Mouse (Mus musculus) testis, adult 2 months (tissue): ENCODE measurements around the gene Ugt1a9. TPM values are rescaled to one million over a fixed set of nuclear protein-coding genes. Genes with fewer than 3 reads are reported as not detected.

Source experiments
- H3K27ac ChIP-seq: fragments of 200-500 bp; 2 replicates; pipeline ENCODE4 v1.5.1; 2012; ENCODE audit warnings: low read depth, low read length; ENCODE audit not compliant: control insufficient read depth, insufficient read depth
- H3K27me3 ChIP-seq: fragments of 200-500 bp; 2 replicates; pipeline ENCODE4 v1.6.1; 2012; ENCODE audit warnings: mild to moderate bottlenecking, low read length, moderate library complexity; ENCODE audit not compliant: control insufficient read depth, insufficient read depth
- H3K36me3 ChIP-seq: fragments of 200-500 bp; 2 replicates; pipeline ENCODE4 v1.6.1; 2012; ENCODE audit warnings: mild to moderate bottlenecking, low read length; ENCODE audit not compliant: control insufficient read depth, insufficient read depth
- H3K4me1 ChIP-seq: fragments of 200-500 bp; 2 replicates; pipeline ENCODE4 v1.6.1; 2012; ENCODE audit warnings: low read length; ENCODE audit not compliant: control insufficient read depth, insufficient read depth
- H3K4me3 ChIP-seq: fragments of 200-500 bp; 2 replicates; pipeline ENCODE4 v1.5.1; 2012; ENCODE audit warnings: low read depth, mild to moderate bottlenecking, low read length, moderate library complexity, mixed read lengths; ENCODE audit not compliant: control insufficient read depth
- CTCF ChIP-seq: fragments of 200-500 bp; IDR thresholded peaks from 2 replicates; pipeline ENCODE4 v1.5.1; 2012; ENCODE audit warnings: low read depth, mild to moderate bottlenecking, inconsistent platforms, low read length, moderate library complexity; ENCODE audit not compliant: control insufficient read depth, insufficient read depth, insufficient replicate concordance
- POLR2A ChIP-seq: fragments of 200-500 bp; IDR thresholded peaks from 2 replicates; pipeline ENCODE4 v1.6.1; 2012; ENCODE audit warnings: low read depth, mild to moderate bottlenecking, inconsistent platforms, low read length, moderate library complexity; ENCODE audit not compliant: control insufficient read depth
- polyA plus RNA-seq: library from polyadenylated mRNA; depleted of rRNA; stranded (reverse); fragments of >200 nt; gene quantifications from 2 replicates; pipeline ENCODE4 v1.2.3, GENCODE M21; 2012

Ugt1a9 gene
- polyA plus RNA-seq, 1 experiment: 0.06 TPM

- H3K36me3 ChIP-seq: peaks cover 17% of the 10 kb centered on the region
- TF ChIP-seq CTCF: no peak
- no peak for TF ChIP-seq POLR2A
- no peaks in the 10 kb centered on the region; the same call in 1 of the 2 replicates for H3K4me1 ChIP-seq
- no peaks in the 10 kb centered on the region for H3K27me3 ChIP-seq
- peak overlapping the region; percentile 19; the same call in 1 of the 2 replicates for H3K4me3 ChIP-seq
- H3K27ac ChIP-seq: no peak overlapping the region
These were observed 190.2 kb downstream of the Ugt1a9 start for GRCm38 (mm10) chr1:88260604-88261377.

GRCm38 (mm10) chr1:88261706-88262105, 191.1 kb downstream of the Ugt1a9 start:
- TF ChIP-seq CTCF (no peak), POLR2A (no peak)
- no peak overlapping the region for H3K27ac ChIP-seq
- no peaks in the 10 kb centered on the region for H3K27me3 ChIP-seq
- H3K4me1 ChIP-seq: no peaks in the 10 kb centered on the region; the same call in 1 of the 2 replicates
- H3K36me3 ChIP-seq: peaks cover 25% of the 10 kb centered on the region
- H3K4me3 ChIP-seq: no peak overlapping the region

GRCm38 (mm10) chr1:88262255-88262654, 191.7 kb downstream of the Ugt1a9 start:
- Histone ChIP-seq H3K36me3 (peaks cover 29% of the 10 kb centered on the region), H3K27me3 (no peaks in the 10 kb centered on the region), H3K27ac (no peak overlapping the region), H3K4me3 (no peak overlapping the region), H3K4me1 (no peaks in the 10 kb centered on the region; the same call in 1 of the 2 replicates)
- TF ChIP-seq POLR2A (no peak), CTCF (no peak)

- H3K27me3 ChIP-seq: no peaks in the 10 kb centered on the region
- peaks cover 34% of the 10 kb centered on the region for H3K36me3 ChIP-seq
- TF ChIP-seq POLR2A (no peak), CTCF (no peak)
- H3K4me3 ChIP-seq: no peak overlapping the region
- H3K4me1 ChIP-seq: no peaks in the 10 kb centered on the region; the same call in 1 of the 2 replicates
- no peak overlapping the region for H3K27ac ChIP-seq
These were observed 192.4 kb downstream of the Ugt1a9 start for GRCm38 (mm10) chr1:88262961-88263360.

- H3K4me3 ChIP-seq: no peak overlapping the region
- no peak overlapping the region for H3K27ac ChIP-seq
- no peaks in the 10 kb centered on the region for H3K27me3 ChIP-seq
- TF ChIP-seq CTCF: no peak
- no peak for TF ChIP-seq POLR2A
- H3K4me1 ChIP-seq: no peaks in the 10 kb centered on the region; the same call in 1 of the 2 replicates
- H3K36me3 ChIP-seq: peaks cover 42% of the 10 kb centered on the region
These were observed 193.2 kb downstream of the Ugt1a9 start for GRCm38 (mm10) chr1:88263778-88264177.

GRCm38 (mm10) chr1:88264237-88264868, 193.8 kb downstream of the Ugt1a9 start:
- H3K4me3 ChIP-seq: no peak overlapping the region
- H3K4me1 ChIP-seq: no peaks in the 10 kb centered on the region; the same call in 1 of the 2 replicates
- no peak for TF ChIP-seq CTCF
- TF ChIP-seq POLR2A: no peak
- H3K36me3 ChIP-seq: peaks cover 46% of the 10 kb centered on the region
- no peaks in the 10 kb centered on the region for H3K27me3 ChIP-seq
- no peak overlapping the region for H3K27ac ChIP-seq

GRCm38 (mm10) chr1:88264869-88265240, 194.3 kb downstream of the Ugt1a9 start:
- no peaks in the 10 kb centered on the region; the same call in 1 of the 2 replicates for H3K4me1 ChIP-seq
- no peak overlapping the region for H3K4me3 ChIP-seq
- TF ChIP-seq CTCF (no peak), POLR2A (no peak)
- no peak overlapping the region for H3K27ac ChIP-seq
- no peaks in the 10 kb centered on the region for H3K27me3 ChIP-seq
- peaks cover 50% of the 10 kb centered on the region for H3K36me3 ChIP-seq
